Comparison of ENCODE assay signal across 1 mouse cellular context in the genomic region with DNA sequence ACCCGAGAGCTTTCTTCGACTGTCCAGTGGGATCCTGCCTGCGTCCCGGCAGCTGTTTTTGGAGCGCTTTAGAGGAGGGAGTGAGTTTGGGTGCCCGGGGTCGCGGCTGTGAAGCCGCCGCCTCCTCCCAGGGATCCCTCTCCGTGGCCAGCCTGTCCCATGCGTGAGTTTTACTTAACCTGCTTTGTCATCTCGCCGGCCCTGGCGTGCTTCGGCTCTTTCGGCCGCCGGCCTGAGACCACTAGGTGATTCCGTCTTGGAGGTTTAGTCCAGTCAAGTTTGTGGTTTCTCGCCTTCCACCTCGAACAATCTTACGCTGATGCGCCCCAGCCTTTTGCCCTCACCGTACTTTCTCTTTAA.
TF ChIP-seq lines count a peak whose summit lies in the region.

No protein-coding gene starts in this region.

TF ChIP-seq in CH12.LX, 34 proteins besides CTCF, POLR2A, EP300 and RAD21 (continued from another document):
- TF ChIP-seq MXI1 (IDR thresholded peaks at IDR 0.05; ENCODE audit: low read depth, low read length), result 0 out of 2 replicates have a peak, but pooled peaks have one; percentile 7
- TF ChIP-seq POLR2AphosphoS2 (IDR thresholded peaks at IDR 0.05; ENCODE audit: low read depth, low read length), result no peak
- TF ChIP-seq IRF4 (IDR thresholded peaks at IDR 0.05; ENCODE audit: low read depth, low read length), result no peak
- TF ChIP-seq ZNF384 (IDR thresholded peaks at IDR 0.05; ENCODE audit: low read depth, low read length), result no peak
- TF ChIP-seq SMC3 (IDR thresholded peaks at IDR 0.05; ENCODE audit: low read depth, low read length), result no peak
- TF ChIP-seq PAX5 (IDR thresholded peaks at IDR 0.05; ENCODE audit: low read length), result no peak
- TF ChIP-seq ZKSCAN1 (IDR thresholded peaks at IDR 0.05; ENCODE audit: borderline replicate concordance, low read depth, low read length), result no peak
- TF ChIP-seq CHD2 (IDR thresholded peaks at IDR 0.05; ENCODE audit: low read length), result no peak
- no peak for TF ChIP-seq KAT2A (IDR thresholded peaks at IDR 0.05; ENCODE audit: insufficient replicate concordance, low read length)
- no peak for TF ChIP-seq TCF12 (IDR thresholded peaks at IDR 0.05; ENCODE audit: low read depth, low read length)
- 0 out of 2 replicates have a peak, but pooled peaks have one; percentile 6 for TF ChIP-seq MAX (IDR thresholded peaks at IDR 0.05; ENCODE audit: low read length)
- TF ChIP-seq ELF1 (IDR thresholded peaks at IDR 0.05; ENCODE audit: low read depth, low read length), result no peak
TF ChIP-seq in CH12.LX: peak in this region for 4.
